Mouse (Mus musculus) spleen, adult 18-20 months (tissue): ENCODE results near the gene Dip2b.

ENCODE experiments used
- DNase-seq, 2 experiments: peaks; one replicate each; pipeline ENCODE4 v3.0.0; 2022; ENCODE audit warnings: mixed read lengths in 2 of 2

Gene Dip2b

GRCm38 (mm10) chr15:100268916-100269315 lies 230.5 kb downstream of the Dip2b start:
- DNase-seq: no peak
